Mouse (Mus musculus): ENCODE measurements at regions not wholly inside any gene's neighbourhood (a gene's known extent, or its start where the extent isn't known, plus 50 kb on each side); places are given as distances from the start of the nearest gene placed in this dataset.
"Not testable (repeated sequence)": the region's sequence is repeated elsewhere in the genome, so short reads cannot be mapped to it uniquely, and the experiment has no call there.

- no peak for ATAC-seq (replicated peaks; ENCODE audit: low FRiP score, poor library complexity, severe bottlenecking)
Observed at GRCm38 (mm10) chr13:16464823-16465222, 453.2 kb downstream of the Inhba start.

- no peak for ATAC-seq (replicated peaks; ENCODE audit: low FRiP score, poor library complexity, severe bottlenecking)
Observed at GRCm38 (mm10) chr13:16465317-16465716, 453.7 kb downstream of the Inhba start.

- no peak for ATAC-seq (replicated peaks; ENCODE audit: low FRiP score, poor library complexity, severe bottlenecking)
Observed at GRCm38 (mm10) chr13:16465812-16466211, 454.2 kb downstream of the Inhba start.

DNA sequence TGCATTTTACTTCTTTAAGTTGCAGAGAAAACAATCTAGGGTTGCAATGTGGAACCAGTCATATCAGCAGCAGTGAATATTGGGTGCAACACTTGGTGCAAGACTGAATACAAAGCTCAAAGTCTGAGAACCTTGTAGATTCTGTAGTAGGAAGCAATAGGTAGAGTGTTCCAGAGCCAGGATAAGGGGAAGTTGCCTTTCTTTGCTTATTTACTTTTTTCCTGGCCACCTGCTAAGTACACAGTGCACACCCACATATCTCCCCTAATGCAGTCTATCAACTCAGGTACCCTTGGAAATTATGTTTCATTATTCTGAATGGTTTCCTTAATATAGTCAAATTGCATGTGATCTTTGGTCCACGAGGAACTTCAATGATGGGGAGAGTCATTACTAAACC is 464.9 kb downstream of the Inhba start:
- no peak for ATAC-seq (replicated peaks; ENCODE audit: low FRiP score, poor library complexity, severe bottlenecking)

DNA sequence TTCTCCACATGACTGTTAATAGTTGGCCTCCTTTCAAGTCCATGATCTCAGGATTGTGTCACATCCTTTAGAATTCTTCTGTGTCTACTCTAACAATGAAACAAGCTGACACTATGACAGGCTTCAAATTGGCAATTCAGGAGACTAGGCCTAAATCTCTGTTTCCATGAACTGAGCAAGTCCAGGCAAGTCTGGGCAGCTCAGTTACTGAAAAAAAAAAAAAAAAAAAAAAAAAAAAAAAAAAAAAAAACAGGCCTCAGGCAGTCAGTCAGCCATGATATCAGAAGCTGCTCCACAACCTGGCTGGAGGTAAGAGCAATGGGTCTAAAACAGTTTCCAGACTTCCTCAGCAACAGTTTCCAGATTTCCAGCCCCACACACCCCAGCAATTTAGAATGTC is 475.6 kb downstream of the Inhba start:
- no peak for ATAC-seq (replicated peaks; ENCODE audit: low FRiP score, poor library complexity, severe bottlenecking)

GRCm38 (mm10) chr13:16490680-16491079 is 479.0 kb downstream of the Inhba start:
- not testable (repeated sequence) for ATAC-seq (replicated peaks; ENCODE audit: low FRiP score, poor library complexity, severe bottlenecking)

DNA sequence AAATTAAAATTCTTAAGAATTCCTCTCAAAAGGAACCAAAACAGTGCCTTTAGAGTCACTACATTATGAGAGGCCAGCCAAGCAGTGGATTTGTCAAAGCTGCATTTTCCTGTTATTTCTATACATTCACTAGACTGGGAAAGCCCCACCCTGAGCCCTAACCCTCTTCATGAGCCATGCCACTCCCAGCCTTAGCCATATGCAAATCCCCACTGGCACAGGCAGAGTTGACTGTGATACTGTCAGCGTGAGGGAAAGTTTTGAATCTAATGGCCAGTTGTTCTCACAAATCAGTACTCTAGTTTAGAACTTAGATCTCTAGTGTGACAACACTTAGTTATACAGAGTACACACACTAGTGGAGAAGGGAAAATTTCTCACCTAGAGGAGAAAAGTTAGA is 486.4 kb downstream of the Inhba start:
- no peak for ATAC-seq (replicated peaks; ENCODE audit: low FRiP score, poor library complexity, severe bottlenecking)

- ATAC-seq (replicated peaks; ENCODE audit: low FRiP score, poor library complexity, severe bottlenecking), result no peak
Observed at GRCm38 (mm10) chr13:16512876-16513275, 501.2 kb downstream of the Inhba start.

- ATAC-seq (replicated peaks; ENCODE audit: low FRiP score, poor library complexity, severe bottlenecking), result no peak
Observed at GRCm38 (mm10) chr13:16515195-16515594, 503.5 kb downstream of the Inhba start.

DNA sequence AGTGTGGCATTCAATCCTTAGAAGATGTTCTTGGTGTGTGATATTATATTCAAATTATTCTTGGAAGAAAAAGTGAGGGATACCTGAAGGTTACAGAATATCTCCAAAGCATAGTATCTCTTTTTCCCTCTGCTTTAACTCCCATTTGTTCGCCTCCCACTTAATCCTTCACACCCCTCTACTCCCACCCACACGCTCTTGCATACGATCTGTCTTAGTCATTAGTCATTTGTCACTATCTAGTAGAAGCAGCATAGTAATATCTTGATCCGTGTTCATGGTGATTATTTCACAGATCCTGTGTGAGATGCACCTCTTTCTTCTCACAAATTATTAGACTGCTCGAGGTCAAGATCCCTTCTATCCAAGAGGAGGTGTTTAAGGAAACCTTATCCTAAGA is 517.4 kb downstream of the Inhba start:
- ATAC-seq (replicated peaks; ENCODE audit: low FRiP score, poor library complexity, severe bottlenecking), result no peak

DNA sequence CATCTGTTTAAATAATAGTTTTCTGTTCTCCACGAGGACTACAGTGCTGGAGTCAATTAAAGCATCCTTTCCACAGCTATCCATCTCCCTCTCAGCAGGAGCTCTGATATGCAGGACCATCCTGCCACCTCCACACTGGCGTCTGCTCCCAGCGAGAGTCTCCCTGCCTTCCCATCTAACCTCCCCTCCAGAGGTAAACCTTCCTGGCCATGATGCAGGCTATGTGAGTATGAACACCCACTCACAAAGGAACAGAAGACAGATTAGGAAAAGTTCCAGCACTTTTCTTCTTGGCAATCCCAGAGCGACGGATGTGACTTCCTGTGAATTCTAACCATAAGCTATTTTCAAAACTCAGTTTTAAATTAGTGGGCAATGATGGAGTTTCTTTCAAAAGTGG is 532.1 kb downstream of the Inhba start:
- no peak for ATAC-seq (replicated peaks; ENCODE audit: low FRiP score, poor library complexity, severe bottlenecking)

DNA sequence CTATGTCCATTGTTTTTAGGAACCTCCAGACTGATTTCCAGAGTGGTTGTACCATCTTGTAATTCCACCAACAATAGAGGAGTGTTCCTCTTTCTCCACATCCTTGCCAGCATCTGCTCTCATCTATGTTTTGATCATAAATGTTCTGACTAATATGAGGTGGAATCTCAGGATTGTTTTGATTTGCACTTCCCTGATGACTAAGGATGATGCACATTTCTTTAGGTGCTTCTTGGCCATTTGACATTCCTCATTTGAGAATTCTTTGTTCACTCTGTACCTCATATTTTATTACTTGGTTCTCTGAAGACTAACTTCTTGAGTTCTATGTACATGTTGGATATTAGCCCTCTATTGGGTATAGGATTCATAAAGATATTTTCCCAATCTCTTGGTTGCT is 538.4 kb downstream of the Inhba start:
- ATAC-seq (replicated peaks; ENCODE audit: low FRiP score, poor library complexity, severe bottlenecking), result no peak

GRCm38 (mm10) chr13:16564988-16565387 is 553.3 kb downstream of the Inhba start:
- no peak for ATAC-seq (replicated peaks; ENCODE audit: low FRiP score, poor library complexity, severe bottlenecking)

- ATAC-seq (replicated peaks; ENCODE audit: low FRiP score, poor library complexity, severe bottlenecking), result peak; percentile 95
Observed at GRCm38 (mm10) chr13:16574069-16574468, 562.4 kb downstream of the Inhba start.

GRCm38 (mm10) chr13:16586286-16586685 is 574.6 kb downstream of the Inhba start:
- ATAC-seq (replicated peaks; ENCODE audit: low FRiP score, poor library complexity, severe bottlenecking), result no peak

- 0 out of 2 replicates have a peak, but pooled peaks have one; percentile 19 for ATAC-seq (replicated peaks; ENCODE audit: low FRiP score, poor library complexity, severe bottlenecking)
Observed at GRCm38 (mm10) chr13:16619755-16620154, 608.1 kb downstream of the Inhba start.

- ATAC-seq (replicated peaks; ENCODE audit: low FRiP score, poor library complexity, severe bottlenecking), result no peak
Observed at GRCm38 (mm10) chr13:16626584-16626983, 614.9 kb downstream of the Inhba start.

DNA sequence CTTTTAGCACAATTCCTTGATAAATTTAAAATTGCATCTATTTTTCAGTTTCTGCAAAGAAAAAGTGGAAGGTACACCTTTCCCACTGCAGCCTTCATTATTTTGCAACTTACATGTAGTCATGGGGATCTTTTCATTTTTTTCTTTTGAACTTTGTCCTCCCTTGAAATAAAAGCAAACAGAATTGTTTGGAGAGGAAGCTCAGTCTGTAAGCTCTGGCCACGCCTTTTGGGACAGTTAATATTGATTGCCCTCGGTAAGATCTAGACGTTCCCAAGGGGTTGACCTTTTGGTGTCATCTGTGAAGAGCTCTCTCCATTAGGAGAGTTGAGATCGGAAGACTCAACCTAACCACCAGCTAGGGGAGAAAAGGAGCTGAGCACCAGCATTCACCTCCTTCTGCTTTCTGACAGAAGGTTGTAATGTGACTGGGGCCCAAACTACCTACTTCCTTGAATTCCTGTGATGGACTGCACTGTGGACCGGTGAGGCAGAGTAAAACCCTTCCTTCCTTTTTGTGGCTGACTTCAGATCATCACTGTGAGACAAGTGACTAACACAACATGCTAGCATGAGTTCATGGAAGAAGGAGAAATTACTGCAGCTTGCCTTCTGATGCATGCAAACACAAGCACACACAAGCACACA is 621.9 kb downstream of the Inhba start:
- no peak for ATAC-seq (replicated peaks; ENCODE audit: low FRiP score, poor library complexity, severe bottlenecking)

GRCm38 (mm10) chr13:16636251-16636650 is 624.6 kb downstream of the Inhba start:
- no peak for ATAC-seq (replicated peaks; ENCODE audit: low FRiP score, poor library complexity, severe bottlenecking)

DNA sequence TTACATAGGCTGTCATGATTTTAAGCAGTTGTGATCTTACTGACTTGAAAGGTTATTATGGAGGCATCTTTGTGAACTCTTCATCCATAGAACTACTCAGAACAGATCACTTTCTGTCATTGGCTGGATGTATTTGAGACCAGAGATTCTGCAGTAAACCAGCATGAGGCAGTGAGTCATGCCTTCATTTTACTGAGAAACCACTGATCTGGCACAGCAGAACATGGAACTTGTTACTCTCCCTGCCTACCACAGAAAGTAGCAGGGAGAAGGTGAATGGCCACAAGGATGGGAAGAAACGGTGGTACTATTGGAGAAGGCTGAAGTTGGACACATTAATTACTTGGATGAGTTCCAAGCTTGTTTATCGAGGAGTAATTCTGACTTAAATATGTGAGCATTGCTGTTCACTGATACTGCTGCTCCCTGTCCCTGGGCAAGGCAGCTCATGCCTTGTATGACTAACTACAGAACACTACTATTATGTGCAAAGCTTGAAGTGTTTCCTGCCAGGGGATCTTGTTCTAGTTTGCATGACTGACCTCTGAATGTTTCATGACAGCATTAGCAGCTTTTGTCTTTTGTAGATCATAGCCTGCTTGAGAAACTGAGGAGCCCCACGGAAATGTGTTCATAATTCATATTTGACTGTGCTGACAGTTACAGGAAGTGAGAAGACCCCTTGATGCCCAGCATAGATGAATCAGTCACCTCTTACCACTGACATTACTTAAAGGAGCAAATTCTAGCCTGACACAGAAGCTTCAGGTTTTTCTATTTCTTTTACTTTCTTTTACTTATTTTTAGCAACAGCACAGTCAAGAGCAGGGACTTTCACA is 630.2 kb downstream of the Inhba start:
- ATAC-seq (replicated peaks; ENCODE audit: low FRiP score, poor library complexity, severe bottlenecking), result no peak

DNA sequence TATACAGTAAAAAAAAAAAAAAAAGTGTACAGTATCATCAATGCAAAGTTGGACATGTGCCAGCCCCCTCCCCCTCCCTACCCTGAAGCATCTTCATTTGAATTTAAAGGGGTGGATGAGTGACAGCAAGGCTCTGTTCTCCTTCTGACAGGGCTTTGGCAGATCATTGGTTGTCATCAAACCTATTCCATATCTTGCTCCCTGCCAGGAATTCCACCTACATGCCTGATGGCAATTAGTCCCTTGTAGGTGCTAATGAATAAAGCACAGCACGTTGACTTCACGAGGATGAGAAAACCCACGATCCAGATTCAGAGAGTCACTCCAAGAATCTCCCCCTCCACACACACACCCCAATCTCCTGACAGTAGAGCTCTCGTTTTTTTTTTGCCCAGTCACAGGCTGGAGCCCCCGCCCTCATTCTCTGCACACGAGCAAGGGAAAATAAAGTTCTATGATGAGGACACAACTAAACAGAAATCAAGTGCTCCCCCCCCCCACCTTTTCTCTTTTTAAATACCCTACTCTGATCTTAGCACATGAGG is 630.9 kb downstream of the Inhba start:
- ATAC-seq (replicated peaks; ENCODE audit: low FRiP score, poor library complexity, severe bottlenecking), result no peak

Measured in erythroid progenitor cell, adult 5-6 weeks (primary cell).